Comparison of ENCODE assay signal across 12 mouse cellular contexts in genomic region chr2:146224141-146224540, GRCm38 (mm10). TPM values are rescaled to one million over a fixed set of nuclear protein-coding genes. Genes with fewer than 3 reads are reported as not detected.
DNase-seq lines count a peak whose midpoint lies in the region; ATAC-seq lines count a peak whose summit lies in the region.
"Had no signal": no experiment of that assay in that cellular context is flagged by ENCODE, and none has a peak within 500 bp of the region (broad histone marks: within the 10 kb centered on the region; RNA-seq: fewer than 3 reads in every experiment).

No protein-coding gene starts in this region.

- H3K4me3 ChIP-seq in forebrain, embryonic 11.5 days (ENCODE audit: low read depth, low read length) = peak overlapping the region; percentile 63
- H3K4me3 ChIP-seq in hindbrain, embryonic 16.5 days (ENCODE audit: low read length) = peak overlapping the region; percentile 75
- H3K4me3 ChIP-seq in neural tube, embryonic 13.5 days = peak overlapping the region; percentile 73
- no peak overlapping the region for H3K4me3 ChIP-seq in liver, embryonic 12.5 days

- H3K36me3 ChIP-seq in forebrain, embryonic 11.5 days (ENCODE audit: control insufficient read depth, insufficient read depth, low read length) = no peaks in the 10 kb centered on the region
- H3K36me3 ChIP-seq in hindbrain, embryonic 16.5 days (ENCODE audit: control insufficient read depth, insufficient read depth, low read length) = no peaks in the 10 kb centered on the region
- no peaks in the 10 kb centered on the region for H3K36me3 ChIP-seq in neural tube, embryonic 13.5 days
- no peaks in the 10 kb centered on the region for H3K36me3 ChIP-seq in liver, embryonic 12.5 days
- H3K36me3 ChIP-seq: limb, embryonic 13.5 days; lung, embryonic 15.5 days had no signal

- intact Hi-C loops in gastrocnemius, postnatal 14 days (cut with DNase I; ENCODE audit: low total_unique reads) = no loop called here

- peaks cover 14% of the 10 kb centered on the region for H3K4me1 ChIP-seq in forebrain, embryonic 11.5 days (replicated peaks; ENCODE audit: control insufficient read depth, insufficient read depth, low read length)
- H3K4me1 ChIP-seq in hindbrain, embryonic 16.5 days (ENCODE audit: control insufficient read depth, insufficient read depth, low read depth, low read length) = peaks cover 24% of the 10 kb centered on the region
- peaks cover 62% of the 10 kb centered on the region for H3K4me1 ChIP-seq in neural tube, embryonic 13.5 days (replicated peaks)
- H3K4me1 ChIP-seq in liver, embryonic 12.5 days = peaks cover 25% of the 10 kb centered on the region

- H3K4me2 ChIP-seq in forebrain, embryonic 11.5 days (ENCODE audit: low read depth, low read length, severe bottlenecking) = peak overlapping the region; percentile 89
- H3K4me2 ChIP-seq in hindbrain, embryonic 16.5 days (ENCODE audit: low read length) = peak overlapping the region; percentile 68
- peak overlapping the region; percentile 88 for H3K4me2 ChIP-seq in neural tube, embryonic 13.5 days
- no peak overlapping the region for H3K4me2 ChIP-seq in liver, embryonic 12.5 days

- H3K27me3 ChIP-seq in forebrain, embryonic 11.5 days (ENCODE audit: control insufficient read depth, insufficient read depth, low read length) = peaks cover 64% of the 10 kb centered on the region
- H3K27me3 ChIP-seq in hindbrain, embryonic 16.5 days (replicated peaks; ENCODE audit: control insufficient read depth, insufficient read depth, low read length) = peaks cover 19% of the 10 kb centered on the region
- peaks cover 82% of the 10 kb centered on the region for H3K27me3 ChIP-seq in neural tube, embryonic 13.5 days
- H3K27me3 ChIP-seq in liver, embryonic 12.5 days (replicated peaks) = peaks cover 99% of the 10 kb centered on the region

- DNase-seq in embryo, embryonic 9.5 days (ENCODE audit: extremely low spot score) = peak; percentile 15
- no peak for DNase-seq in embryo, embryonic 11 days
- no peak for DNase-seq in forebrain, embryonic 11.5 days (ENCODE audit: low spot score)
- no peak for DNase-seq in kidney, adult 18-20 months
- no peak for DNase-seq in gastrocnemius, postnatal 14 days
- DNase-seq: kidney, adult 9 months had no signal

- peak overlapping the region; percentile 81 for H3K9ac ChIP-seq in forebrain, embryonic 11.5 days (ENCODE audit: low read length)
- peak overlapping the region; percentile 85 for H3K9ac ChIP-seq in hindbrain, embryonic 16.5 days (ENCODE audit: low read depth, low read length)
- H3K9ac ChIP-seq in neural tube, embryonic 13.5 days = peak overlapping the region; percentile 92
- no peak overlapping the region for H3K9ac ChIP-seq in liver, embryonic 12.5 days
- H3K9ac ChIP-seq: limb, embryonic 13.5 days; lung, embryonic 15.5 days had no signal

- no peaks in the 10 kb centered on the region for H3K9me3 ChIP-seq in forebrain, embryonic 11.5 days (ENCODE audit: control insufficient read depth, low read length)
- H3K9me3 ChIP-seq in hindbrain, embryonic 16.5 days (ENCODE audit: control insufficient read depth, low read length) = no peaks in the 10 kb centered on the region
- H3K9me3 ChIP-seq in neural tube, embryonic 13.5 days = no peaks in the 10 kb centered on the region
- no peaks in the 10 kb centered on the region for H3K9me3 ChIP-seq in liver, embryonic 12.5 days (replicated peaks)
- H3K9me3 ChIP-seq: limb, embryonic 13.5 days; lung, embryonic 15.5 days had no signal

- no peak overlapping the region for H3K27ac ChIP-seq in forebrain, embryonic 11.5 days (ENCODE audit: low read depth, low read length)
- H3K27ac ChIP-seq in hindbrain, embryonic 16.5 days (ENCODE audit: low read depth, low read length) = peak overlapping the region; percentile 91
- H3K27ac ChIP-seq in neural tube, embryonic 13.5 days (replicated peaks) = 0 out of 2 replicates have a peak overlapping the region, but pooled peaks have one; percentile 18
- H3K27ac ChIP-seq in liver, embryonic 12.5 days = no peak overlapping the region
- H3K27ac ChIP-seq: limb, embryonic 13.5 days; lung, embryonic 15.5 days had no signal

- 7% methylated on average over 7 of the region's 7 CpGs for WGBS in forebrain, embryonic 11.5 days
- 8% methylated on average over 7 of the region's 7 CpGs for WGBS in hindbrain, embryonic 16.5 days
- 3% methylated on average over 7 of the region's 7 CpGs for WGBS in neural tube, embryonic 13.5 days
- WGBS in liver, embryonic 12.5 days (ENCODE audit: insufficient replicate concordance) = 21% methylated on average over 7 of the region's 7 CpGs

- ATAC-seq in forebrain, embryonic 11.5 days (replicated peaks; ENCODE audit: low FRiP score) = no peak
- ATAC-seq in hindbrain, embryonic 16.5 days = no peak
- no peak for ATAC-seq in neural tube, embryonic 13.5 days (ENCODE audit: low read depth)
- no peak for ATAC-seq in liver, embryonic 12.5 days

RNA-seq across cellular contexts. Expression of gene Insm1, which starts 2.4 kb away (rescaled TPM):
- polyA plus RNA-seq in forebrain, embryonic 11.5 days (2014; fragmentation: Nextera tagmentation; extraction: Ambion mirVana) = 5.0 and 8.7 TPM in 2 replicates
- 1.9 and 2.3 TPM in 2 replicates for polyA plus RNA-seq in hindbrain, embryonic 16.5 days (2015; fragmentation: Nextera tagmentation; extraction: Ambion mirVana)
- polyA plus RNA-seq in neural tube, embryonic 13.5 days (2015; fragmentation: Nextera tagmentation; extraction: Ambion mirVana) = 2.2 and 2.6 TPM in 2 replicates
- total RNA-seq in gastrocnemius, postnatal 14 days (2021) = not detected
- not detected in 2 replicates for polyA plus RNA-seq in liver, embryonic 12.5 days (2016; fragmentation: Nextera tagmentation; extraction: Ambion mirVana)
- total RNA-seq: MEL had no signal
- polyA plus RNA-seq: limb, embryonic 13.5 days had no signal

Comparison
In these comparisons a context has a peak if more than half of its experiments do, and no peak if none do; other contexts are left out.
1. H3K27ac ChIP-seq: peak in hindbrain, embryonic 16.5 days (single experiment) and neural tube, embryonic 13.5 days (single experiment); none in forebrain, embryonic 11.5 days (single experiment) and liver, embryonic 12.5 days (single experiment).